Mouse (Mus musculus) midbrain, postnatal 0 days (tissue): ENCODE results near the gene Zfp282. TPM values are rescaled to one million over a fixed set of nuclear protein-coding genes. Genes with fewer than 3 reads are reported as not detected.
"Not testable (repeated sequence)": the region's sequence is repeated elsewhere in the genome, so short reads cannot be mapped to it uniquely, and the experiment has no call there.

Experiments
- ATAC-seq: fragments of 200-750 bp; cut with Nextera tagmentation; 2 replicates; pipeline ENCODE4 v1.8.0; 2017; ENCODE audit warnings: moderate number of reproducible peaks, mild to moderate bottlenecking, moderate TSS enrichment, moderate library complexity; ENCODE audit not compliant: low FRiP score
- DNase-seq: peaks from one replicate; pipeline ENCODE4 v3.0.0-alpha.2; 2015; ENCODE audit warnings: low spot score
- H3K27ac ChIP-seq: fragments of 300-500 bp; sonication (generic); 2 replicates; pipeline ENCODE4 v1.5.1; 2014; ENCODE audit warnings: low read depth, mild to moderate bottlenecking, low read length, mixed read lengths
- H3K27me3 ChIP-seq: fragments of 300-500 bp; sonication (generic); 2 replicates; pipeline ENCODE4 v1.6.1; 2014; ENCODE audit warnings: low read length, control low read depth, mixed read lengths; ENCODE audit not compliant: insufficient read depth
- H3K36me3 ChIP-seq: fragments of 300-500 bp; sonication (generic); 2 replicates; pipeline ENCODE4 v1.6.1; 2014; ENCODE audit warnings: low read length, control low read depth, mixed read lengths; ENCODE audit not compliant: insufficient read depth
- H3K4me1 ChIP-seq: fragments of 300-500 bp; sonication (generic); 2 replicates; pipeline ENCODE4 v1.6.1; 2014; ENCODE audit warnings: mild to moderate bottlenecking, control low read depth, antibody characterized with exemption, low read length, mixed read lengths; ENCODE audit not compliant: insufficient read depth
- H3K4me2 ChIP-seq: fragments of 300-500 bp; sonication (generic); 2 replicates; pipeline ENCODE4 v1.6.1; 2014; ENCODE audit warnings: low read depth, mild to moderate bottlenecking, low read length, mixed read lengths; ENCODE audit not compliant: poor library complexity, severe bottlenecking
- H3K4me3 ChIP-seq: fragments of 300-500 bp; sonication (generic); 2 replicates; pipeline ENCODE4 v1.5.1; 2014; ENCODE audit warnings: low read depth, mild to moderate bottlenecking, low read length, moderate library complexity
- H3K9ac ChIP-seq: fragments of 300-500 bp; sonication (generic); replicated peaks from 2 replicates; pipeline ENCODE4 v1.6.1; 2014; ENCODE audit warnings: mild to moderate bottlenecking, low read length, moderate library complexity, mixed read lengths; ENCODE audit not compliant: poor library complexity, severe bottlenecking
- H3K9me3 ChIP-seq: fragments of 300-500 bp; sonication (generic); 2 replicates; pipeline ENCODE4 v1.6.1; 2016; ENCODE audit warnings: low read length, control low read depth
- CTCF ChIP-seq: IDR thresholded peaks from 2 replicates; pipeline ENCODE4 v1.5.1; 2016; ENCODE audit warnings: antibody characterized with exemption, mild to moderate bottlenecking
- WGBS: fragments of 180-500 bp; shearing (Covaris S2); extraction: QIAGEN DNeasy Blood & Tissue Kit; methylation state at CpG from one replicate; pipeline ENCODE4 v1.1.7; 2014; 5-methylcytosine and 5-hydroxymethylcytosine counted together
- polyA plus RNA-seq: library from polyadenylated mRNA; unstranded; fragments of >200 nt; fragmentation: Nextera tagmentation; extraction: Ambion mirVana; gene quantifications from 2 replicates; pipeline ENCODE4 v1.2.1, GENCODE M21; 2015
- total RNA-seq: library from RNA; depleted of rRNA; stranded (reverse); fragments of >200 nt; gene quantifications from 2 replicates; pipeline ENCODE4 v1.2.3, GENCODE M21; 2014

The Zfp282 gene
- total and polyA plus RNA-seq, 2 experiments from 2014 or later: 17.2 to 42.9 TPM

- TF ChIP-seq CTCF: no peak
- 0 out of 2 replicates have a peak, but pooled peaks cover 7% of the 10 kb centered on the region for H3K36me3 ChIP-seq
Observed at GRCm38 (mm10) chr6:47845779-47846178, 31.2 kb upstream of the Zfp282 start.

GRCm38 (mm10) chr6:47857241-47857640 lies 19.8 kb upstream of the Zfp282 start:
- ATAC-seq (no peak), DNase-seq (no peak)
- H3K9ac ChIP-seq: no peak overlapping the region
- no peaks in the 10 kb centered on the region for H3K4me1 ChIP-seq
- H3K27ac ChIP-seq: no peak overlapping the region
- H3K27me3 ChIP-seq: no peaks in the 10 kb centered on the region
- H3K36me3 ChIP-seq: peaks cover 23% of the 10 kb centered on the region; the same call in 1 of the 2 replicates
- H3K4me3 ChIP-seq: no peak overlapping the region
- 91% methylated on average over 6 of the region's 6 CpGs for WGBS
- H3K4me2 ChIP-seq: no peak overlapping the region
- TF ChIP-seq CTCF: no peak
- H3K9me3 ChIP-seq: no peaks in the 10 kb centered on the region

More at GRCm38 (mm10) chr6:47845779-47846178, 31.2 kb upstream of the Zfp282 start:
- H3K27me3 ChIP-seq: no peaks in the 10 kb centered on the region
- H3K9ac ChIP-seq: no peak overlapping the region
- H3K4me1 ChIP-seq: no peaks in the 10 kb centered on the region
- ATAC-seq (no peak), DNase-seq (no peak)
- no peak overlapping the region for H3K27ac ChIP-seq
- no peaks in the 10 kb centered on the region for H3K9me3 ChIP-seq
- H3K4me2 ChIP-seq: no peak overlapping the region
- H3K4me3 ChIP-seq: no peak overlapping the region

GRCm38 (mm10) chr6:47857729-47858128 lies 19.3 kb upstream of the Zfp282 start:
- not testable (repeated sequence) for H3K9ac ChIP-seq, DNase-seq, H3K4me3 ChIP-seq, H3K9me3 ChIP-seq, ATAC-seq, H3K27me3 ChIP-seq, H3K4me1 ChIP-seq, H3K27ac ChIP-seq, H3K4me2 ChIP-seq
- H3K36me3 ChIP-seq: peaks cover 27% of the 10 kb centered on the region; the same call in 1 of the 2 replicates
- WGBS: 95% methylated on average over 3 of the region's 3 CpGs

- Histone ChIP-seq H3K27me3 (no peaks in the 10 kb centered on the region), H3K4me1 (no peaks in the 10 kb centered on the region), H3K36me3 (peaks cover 14% of the 10 kb centered on the region; the same call in 1 of the 2 replicates), H3K9me3 (no peaks in the 10 kb centered on the region), H3K4me2 (no peak overlapping the region), H3K4me3 (no peak overlapping the region), H3K27ac (no peak overlapping the region), H3K9ac (no peak overlapping the region)
- no peak for ATAC-seq
- TF ChIP-seq CTCF: no peak
- no peak for DNase-seq
- WGBS: 87% methylated on average over 5 of the region's 5 CpGs
Observed at GRCm38 (mm10) chr6:47872266-47872665, 4.7 kb upstream of the Zfp282 start.

GRCm38 (mm10) chr6:47877461-47878132 lies 593 bp downstream of the Zfp282 start:
- WGBS: under 1% methylated on average over 56 of the region's 71 CpGs
- H3K36me3 ChIP-seq: peaks cover 21% of the 10 kb centered on the region
- ATAC-seq (peak; percentile 95), DNase-seq (peak; percentile 94)
- H3K9ac ChIP-seq: peak overlapping the region; percentile 96
- H3K27ac ChIP-seq: peak overlapping the region; percentile 91
- H3K4me3 ChIP-seq: peak overlapping the region; percentile 94
- peaks cover 8% of the 10 kb centered on the region; the same call in 1 of the 2 replicates for H3K4me1 ChIP-seq
- TF ChIP-seq CTCF: peak; percentile 76
- no peaks in the 10 kb centered on the region for H3K27me3 ChIP-seq
- H3K9me3 ChIP-seq: no peaks in the 10 kb centered on the region
- H3K4me2 ChIP-seq: peak overlapping the region; percentile 81

- H3K4me3 ChIP-seq: peak overlapping the region; percentile 94
- H3K4me2 ChIP-seq: peak overlapping the region; percentile 81
- no peaks in the 10 kb centered on the region for H3K27me3 ChIP-seq
- ATAC-seq: no peak
- H3K9ac ChIP-seq: peak overlapping the region; percentile 96
- H3K9me3 ChIP-seq: no peaks in the 10 kb centered on the region
- peak overlapping the region; percentile 91 for H3K27ac ChIP-seq
- TF ChIP-seq CTCF: no peak
- H3K36me3 ChIP-seq: peaks cover 26% of the 10 kb centered on the region
- peaks cover 8% of the 10 kb centered on the region; the same call in 1 of the 2 replicates for H3K4me1 ChIP-seq
- under 1% methylated on average over 11 of the region's 11 CpGs for WGBS
- no peak for DNase-seq
Observed at GRCm38 (mm10) chr6:47878133-47878514, 1.1 kb downstream of the Zfp282 start.
